Mouse (Mus musculus): ENCODE measurements around the gene Mt1. TPM values are rescaled to one million over a fixed set of nuclear protein-coding genes. Genes with fewer than 3 reads are reported as not detected.
"Not testable (repeated sequence)": the region's sequence is repeated elsewhere in the genome, so short reads cannot be mapped to it uniquely, and the experiment has no call there.

The Mt1 gene
- polyA plus RNA-seq (2021) = 131 TPM

GRCm38 (mm10) chr8:94178857-94179712 lies at the start of gene Mt1:
TSS of gene Mt1 (plus strand) at chr8:94179082.
- DNase-seq (ENCODE audit: low read depth, low spot score) (no peak), ATAC-seq (peak; percentile 48)
- CTCF ChIA-PET = interaction anchor here (1.8 to 1.9 kb wide), 2 partner anchors 21 to 26 kb away, joined by 6 to 9 read pairs; no protein-coding TSS in a partner anchor
- in situ Hi-C loops (cut with MboI; ENCODE audit: low pct_unique_long_range_greater_than_20kb) = no loop called here
- POLR2A ChIA-PET = interaction anchor here (1.5 kb wide), 1 partner anchor 15 kb away, joined by 4 read pairs; no protein-coding TSS in a partner anchor
- peaks cover 5% of the 10 kb centered on the region for H3K27me3 ChIP-seq
- no peak for TF ChIP-seq CTCF (IDR thresholded peaks at IDR 0.05)

GRCm38 (mm10) chr8:94129133-94129789 lies 49.6 kb upstream of the Mt1 start:
- no peak for ATAC-seq
- POLR2A ChIA-PET = no interaction called here
- in situ Hi-C loops (cut with MboI; ENCODE audit: low pct_unique_long_range_greater_than_20kb) = no loop called here
- CTCF ChIA-PET = no interaction called here
- TF ChIP-seq CTCF (IDR thresholded peaks at IDR 0.05) = no peak
- no peaks in the 10 kb centered on the region for H3K27me3 ChIP-seq
- DNase-seq (ENCODE audit: low read depth, low spot score) = no peak

- no peak for TF ChIP-seq CTCF (IDR thresholded peaks at IDR 0.05)
- ATAC-seq (no peak), DNase-seq (ENCODE audit: low read depth, low spot score) (no peak)
- no peaks in the 10 kb centered on the region for H3K27me3 ChIP-seq
- ChIA-PET CTCF (no interaction called here), POLR2A (no interaction called here)
- in situ Hi-C loops (cut with MboI; ENCODE audit: low pct_unique_long_range_greater_than_20kb) = no loop called here
These were observed 48.8 kb upstream of the Mt1 start for GRCm38 (mm10) chr8:94130126-94130525.

GRCm38 (mm10) chr8:94132096-94132495 lies 46.8 kb upstream of the Mt1 start:
- H3K27me3 ChIP-seq = no peaks in the 10 kb centered on the region
- in situ Hi-C loops (cut with MboI; ENCODE audit: low pct_unique_long_range_greater_than_20kb) = no loop called here
- DNase-seq (ENCODE audit: low read depth, low spot score) = no peak
- CTCF ChIA-PET = interaction anchor here (1.0 to 1.5 kb wide), 2 partner anchors 10 to 35 kb away, joined by 3 read pairs; no protein-coding TSS in a partner anchor
- TF ChIP-seq CTCF (IDR thresholded peaks at IDR 0.05) = no peak
- no peak for ATAC-seq
- POLR2A ChIA-PET = no interaction called here

GRCm38 (mm10) chr8:94134601-94135000 lies 44.3 kb upstream of the Mt1 start:
- CTCF ChIA-PET = interaction anchor here (1.2 kb wide), 1 partner anchor 10 kb away, joined by 3 read pairs; no protein-coding TSS in a partner anchor
- POLR2A ChIA-PET = interaction anchor here (0.7 kb wide), 1 partner anchor 155 kb away, joined by 3 read pairs; no protein-coding TSS in a partner anchor
- H3K27me3 ChIP-seq; in situ Hi-C loops (cut with MboI; ENCODE audit: low pct_unique_long_range_greater_than_20kb); ATAC-seq; DNase-seq (ENCODE audit: low read depth, low spot score): not testable (repeated sequence)

GRCm38 (mm10) chr8:94135556-94135955 lies 43.3 kb upstream of the Mt1 start:
- ChIA-PET POLR2A (no interaction called here), CTCF (interaction anchor here (1.2 to 1.3 kb wide), 2 partner anchors 11 to 32 kb away, joined by 3 read pairs; no protein-coding TSS in a partner anchor)
- H3K27me3 ChIP-seq = no peaks in the 10 kb centered on the region
- DNase-seq (ENCODE audit: low read depth, low spot score) (no peak), ATAC-seq (no peak)
- no peak for TF ChIP-seq CTCF (IDR thresholded peaks at IDR 0.05)
- in situ Hi-C loops (cut with MboI; ENCODE audit: low pct_unique_long_range_greater_than_20kb) = no loop called here

- no peaks in the 10 kb centered on the region for H3K27me3 ChIP-seq
- in situ Hi-C loops (cut with MboI; ENCODE audit: low pct_unique_long_range_greater_than_20kb) = no loop called here
- no peak for DNase-seq (ENCODE audit: low read depth, low spot score)
- CTCF ChIA-PET = interaction anchor here (1.3 kb wide), 1 partner anchor 31 kb away, joined by 3 read pairs; no protein-coding TSS in a partner anchor
- POLR2A ChIA-PET = interaction anchor here (0.5 kb wide), 1 partner anchor 479 kb away, joined by 3 read pairs; no protein-coding TSS in a partner anchor
- no peak for TF ChIP-seq CTCF (IDR thresholded peaks at IDR 0.05)
- no peak for ATAC-seq
These were observed 42.7 kb upstream of the Mt1 start for GRCm38 (mm10) chr8:94136192-94136591.

- ChIA-PET CTCF (no interaction called here), POLR2A (no interaction called here)
- H3K27me3 ChIP-seq = no peaks in the 10 kb centered on the region
- no peak for ATAC-seq
- no peak for DNase-seq (ENCODE audit: low read depth, low spot score)
- in situ Hi-C loops (cut with MboI; ENCODE audit: low pct_unique_long_range_greater_than_20kb) = no loop called here
- TF ChIP-seq CTCF (IDR thresholded peaks at IDR 0.05) = no peak
These were observed 41.9 kb upstream of the Mt1 start, which contains the start of gene Mt4 for GRCm38 (mm10) chr8:94136933-94137332. TSS of gene Mt4 (plus strand) at chr8:94137197.

GRCm38 (mm10) chr8:94140266-94140795 lies 38.6 kb upstream of the Mt1 start:
- POLR2A ChIA-PET = interaction anchor here (1.3 kb wide), 1 partner anchor 42 kb away, joined by 3 read pairs; the partner anchor contains the start of gene Bbs2
- ATAC-seq (no peak), DNase-seq (ENCODE audit: low read depth, low spot score) (no peak)
- no peaks in the 10 kb centered on the region for H3K27me3 ChIP-seq
- in situ Hi-C loops (cut with MboI; ENCODE audit: low pct_unique_long_range_greater_than_20kb) = no loop called here
- TF ChIP-seq CTCF (IDR thresholded peaks at IDR 0.05) = no peak
- CTCF ChIA-PET = interaction anchor here (0.7 kb wide), 1 partner anchor 9 kb away, joined by 3 read pairs; no protein-coding TSS in a partner anchor

GRCm38 (mm10) chr8:94148236-94148635 lies 30.6 kb upstream of the Mt1 start:
- CTCF ChIA-PET = no interaction called here
- ATAC-seq (peak; percentile 22), DNase-seq (ENCODE audit: low read depth, low spot score) (no peak)
- no peak for TF ChIP-seq CTCF (IDR thresholded peaks at IDR 0.05)
- in situ Hi-C loops (cut with MboI; ENCODE audit: low pct_unique_long_range_greater_than_20kb) = no loop called here
- H3K27me3 ChIP-seq = no peaks in the 10 kb centered on the region
- POLR2A ChIA-PET = no interaction called here
